Mouse (Mus musculus): ENCODE results near the gene Ddit4l.
"Not testable (repeated sequence)": the region's sequence is repeated elsewhere in the genome, so short reads cannot be mapped to it uniquely, and the experiment has no call there.

The Ddit4l gene

DNA sequence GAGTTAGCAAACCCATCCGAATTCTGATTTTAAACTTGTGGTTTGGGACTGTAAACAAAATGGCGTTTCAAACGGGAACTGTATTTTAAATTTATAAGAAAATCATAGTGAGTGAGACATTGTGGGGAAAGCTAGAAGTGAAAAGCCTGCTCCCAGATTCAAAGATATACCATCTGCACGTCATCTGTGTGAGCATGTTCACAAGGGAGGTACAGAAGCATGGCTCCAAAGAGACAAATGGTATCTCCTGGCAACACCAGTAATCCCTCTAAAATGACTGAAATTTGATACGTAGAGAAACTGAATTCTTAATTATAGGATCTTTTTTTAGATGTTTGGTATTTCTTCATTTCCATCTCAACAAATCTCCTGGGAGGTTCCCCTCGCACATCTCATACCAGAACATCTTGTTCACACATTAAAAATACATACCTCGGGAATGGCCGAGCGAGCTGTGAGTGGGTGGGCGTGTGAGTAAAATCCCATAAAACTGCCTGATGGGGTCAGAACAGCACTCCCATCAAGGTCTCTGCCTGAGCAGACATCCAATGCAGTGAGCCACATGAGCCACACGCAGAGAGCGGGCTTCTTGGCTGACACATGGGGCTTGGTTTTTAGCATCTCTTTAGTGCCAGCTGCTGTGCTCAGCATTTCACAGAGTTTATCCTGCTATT lies 26.2 kb downstream of the Ddit4l start:
- no peak for DNase-seq (ENCODE audit: low spot score)

DNA sequence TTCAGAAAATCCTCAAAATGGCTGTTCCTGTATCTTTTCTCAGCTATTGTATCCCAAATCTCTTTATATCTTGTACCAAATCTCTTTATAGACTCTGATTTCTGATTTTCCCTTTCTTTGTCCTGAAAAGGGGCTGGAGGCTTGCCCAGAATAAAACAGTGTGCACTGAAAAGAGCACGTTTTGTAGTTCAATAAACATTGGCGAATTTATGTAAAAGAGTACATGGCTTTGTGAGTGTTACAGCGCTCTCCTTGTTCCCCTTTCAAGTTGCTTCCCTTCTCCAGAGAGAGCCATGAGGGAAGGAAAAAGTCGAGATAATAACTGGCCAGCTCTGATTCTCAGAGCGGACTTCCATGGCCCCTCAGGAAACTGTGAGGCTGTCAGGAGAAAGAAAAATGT lies 27.7 kb downstream of the Ddit4l start:
- DNase-seq (ENCODE audit: low spot score) = no peak

DNA sequence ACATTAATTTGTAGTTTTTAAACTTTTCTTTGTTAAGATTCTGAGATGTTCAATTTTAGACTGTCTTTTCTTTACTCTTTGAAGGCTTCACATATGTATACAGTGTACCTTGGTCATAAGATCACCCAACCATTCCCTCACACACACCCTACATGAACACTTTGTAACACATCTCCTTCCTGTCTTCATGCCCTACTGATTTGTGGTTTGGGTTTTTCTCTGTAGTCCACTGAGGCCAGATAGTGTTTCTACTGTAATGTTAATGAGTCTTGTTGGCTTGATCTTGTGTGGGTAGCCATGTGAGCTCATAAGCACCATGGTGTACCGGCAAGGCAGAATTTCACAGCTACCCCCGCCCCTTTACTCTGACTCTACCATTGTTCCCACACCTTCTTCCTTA lies 31.4 kb downstream of the Ddit4l start:
- DNase-seq (ENCODE audit: low spot score) = no peak

- not testable (repeated sequence) for DNase-seq (ENCODE audit: low spot score)
Observed at GRCm38 (mm10) chr3:137671224-137671623, 49.8 kb downstream of the Ddit4l start, which contains the start of gene Gm21962. Gm21962 (plus strand) TSS chr3:137671524.

All from spleen, adult 12 weeks (tissue).